Mouse (Mus musculus) ES-E14 (cell line): ENCODE data around the gene Cd37. TPM values are rescaled to one million over a fixed set of nuclear protein-coding genes. Genes with fewer than 3 reads are reported as not detected.
"Not testable (repeated sequence)": the region's sequence is repeated elsewhere in the genome, so short reads cannot be mapped to it uniquely, and the experiment has no call there.

Experiments used
- DNase-seq: peaks from one replicate; pipeline ENCODE4 v3.0.0-alpha.2; 2013; ENCODE audit warnings: low read depth, low spot score
- H3K27ac ChIP-seq: 2 replicates; pipeline ENCODE4 v1.5.1; 2012; ENCODE audit warnings: low read depth, mild to moderate bottlenecking, low read length, moderate library complexity, mixed read lengths; ENCODE audit not compliant: poor library complexity, insufficient read depth, severe bottlenecking
- H3K36me3 ChIP-seq: 2 replicates; pipeline ENCODE4 v1.6.1; 2012; ENCODE audit warnings: mild to moderate bottlenecking, low read length, moderate library complexity, mixed read lengths; ENCODE audit not compliant: control insufficient read depth, poor library complexity, insufficient read depth, severe bottlenecking
- H3K4me1 ChIP-seq, 2 experiments: fragments of 150-350 bp in 1 of 2; sonication (generic) in 1 of 2; 2 replicates each; pipeline ENCODE4 v1.6.1; 2012; ENCODE audit warnings: low read length in 2 of 2, mild to moderate bottlenecking in 1 of 2, mixed read lengths in 1 of 2; ENCODE audit not compliant: control insufficient read depth in 2 of 2, insufficient read depth in 2 of 2, poor library complexity in 1 of 2
- H3K4me3 ChIP-seq, 2 experiments: fragments of 150-350 bp in 1 of 2; sonication (generic) in 1 of 2; 2 replicates each; pipeline ENCODE4 v1.5.1; 2012; ENCODE audit warnings: low read length in 2 of 2, low read depth in 1 of 2, mild to moderate bottlenecking in 1 of 2, mixed read lengths in 1 of 2; ENCODE audit not compliant: insufficient read depth in 1 of 2, poor library complexity in 1 of 2, severe bottlenecking in 1 of 2
- H3K9ac ChIP-seq: 2 replicates; pipeline ENCODE4 v1.6.1; 2012; ENCODE audit warnings: low read depth, mild to moderate bottlenecking, low read length, mixed read lengths; ENCODE audit not compliant: poor library complexity, insufficient read depth, severe bottlenecking
- H3K9me3 ChIP-seq: fragments of 150-350 bp; sonication (generic); 2 replicates; pipeline ENCODE4 v1.6.1; 2012; ENCODE audit warnings: low read depth, mild to moderate bottlenecking, low read length; ENCODE audit not compliant: control insufficient read depth, insufficient read depth
- CHD2 ChIP-seq: IDR thresholded peaks from 2 replicates; pipeline ENCODE4 v1.6.1; 2014; ENCODE audit warnings: mild to moderate bottlenecking, low read depth, low read length, inconsistent platforms
- HCFC1 ChIP-seq: IDR thresholded peaks from 2 replicates; pipeline ENCODE4 v1.6.1; 2012; ENCODE audit warnings: low read length, inconsistent platforms, borderline replicate concordance; ENCODE audit not compliant: insufficient read depth
- MAFK ChIP-seq: IDR thresholded peaks from 2 replicates; pipeline ENCODE4 v1.6.1; 2014; ENCODE audit warnings: mild to moderate bottlenecking, low read depth, low read length, inconsistent platforms; ENCODE audit not compliant: insufficient read depth
- ZC3H11A ChIP-seq: IDR thresholded peaks from 2 replicates; pipeline ENCODE4 v1.6.1; 2012; ENCODE audit warnings: low read depth, mild to moderate bottlenecking, inconsistent platforms, low read length, borderline replicate concordance
- ZNF384 ChIP-seq: IDR thresholded peaks from 2 replicates; pipeline ENCODE4 v1.6.1; 2012; ENCODE audit warnings: low read depth, low read length, inconsistent platforms
- in situ Hi-C, 2 experiments: fragments of 600-800 bp; cut with MboI; formaldehyde crosslinking; loops; one replicate each; pipeline ENCODE4 v1.15.1; 2025; ENCODE audit warnings: low sequenced_read_pairs in 2 of 2, inconsistent platforms in 1 of 2; ENCODE audit not compliant: unreplicated experiment in 2 of 2
- total RNA-seq: library from RNA; depleted of rRNA; stranded (reverse); fragments of 300-350 nt; gene quantifications from 2 replicates; pipeline ENCODE4 v1.2.3, GENCODE M21; 2012

Cd37 gene
- total RNA-seq, 1 experiment: 50.8 TPM

- no peak for DNase-seq
- H3K4me3 ChIP-seq: no peak overlapping the region
- no peaks in the 10 kb centered on the region for H3K9me3 ChIP-seq
- H3K9ac ChIP-seq: no peak overlapping the region
- H3K4me1 ChIP-seq: peaks cover 3 to 4% of the 10 kb centered on the region in 2 experiments; a peak in 2 of 4 replicates
- H3K36me3 ChIP-seq: no peaks in the 10 kb centered on the region
- in situ Hi-C loops: no loop called here
- no peak overlapping the region for H3K27ac ChIP-seq
- TF ChIP-seq HCFC1 (no peak), ZC3H11A (no peak), ZNF384 (no peak), CHD2 (no peak), MAFK (no peak)
Measured at GRCm38 (mm10) chr7:45262266-45262665, 23.4 kb upstream of the Cd37 start.

GRCm38 (mm10) chr7:45259281-45259680 is 20.4 kb upstream of the Cd37 start:
- Histone ChIP-seq H3K9ac (no peak overlapping the region), H3K27ac (no peak overlapping the region), H3K4me3 (no peak overlapping the region), H3K9me3 (no peaks in the 10 kb centered on the region), H3K36me3 (no peaks in the 10 kb centered on the region), H3K4me1 (no peaks in the 10 kb centered on the region)
- TF ChIP-seq ZC3H11A (no peak), CHD2 (no peak), ZNF384 (no peak)
- DNase-seq: no peak
- in situ Hi-C loops: no loop called here

GRCm38 (mm10) chr7:45257063-45257840 is 18.3 kb upstream of the Cd37 start:
- Histone ChIP-seq H3K9ac (no peak overlapping the region), H3K27ac (no peak overlapping the region)

GRCm38 (mm10) chr7:45255822-45256221 is 16.9 kb upstream of the Cd37 start:
- H3K4me3 ChIP-seq, in situ Hi-C loops, DNase-seq, H3K9ac ChIP-seq, H3K27ac ChIP-seq, H3K36me3 ChIP-seq, H3K4me1 ChIP-seq, H3K9me3 ChIP-seq: not testable (repeated sequence)

More at GRCm38 (mm10) chr7:45257063-45257840, 18.3 kb upstream of the Cd37 start:
- no peaks in the 10 kb centered on the region for H3K4me1 ChIP-seq
- in situ Hi-C loops: no loop called here
- TF ChIP-seq MAFK: no peak
- no peak for TF ChIP-seq ZNF384
- no peak for TF ChIP-seq ZC3H11A
- TF ChIP-seq CHD2: no peak
- no peak for TF ChIP-seq HCFC1
- H3K36me3 ChIP-seq: no peaks in the 10 kb centered on the region
- H3K9me3 ChIP-seq: no peaks in the 10 kb centered on the region
- no peak for DNase-seq
- H3K4me3 ChIP-seq: peak overlapping the region in 1 of 2 experiments; percentile 11; a peak in 1 of 4 replicates

GRCm38 (mm10) chr7:45253806-45254205 is 14.9 kb upstream of the Cd37 start:
- in situ Hi-C loops: no loop called here
- Histone ChIP-seq H3K9ac (no peak overlapping the region), H3K9me3 (no peaks in the 10 kb centered on the region), H3K27ac (no peak overlapping the region), H3K4me3 (no peak overlapping the region), H3K36me3 (no peaks in the 10 kb centered on the region), H3K4me1 (no peaks in the 10 kb centered on the region)
- no peak for TF ChIP-seq MAFK
- TF ChIP-seq ZNF384: no peak
- TF ChIP-seq CHD2: no peak
- no peak for TF ChIP-seq HCFC1
- no peak for TF ChIP-seq ZC3H11A
- DNase-seq: no peak
